Mouse (Mus musculus): ENCODE measurements around the gene Barx2. TPM values are rescaled to one million over a fixed set of nuclear protein-coding genes. Genes with fewer than 3 reads are reported as not detected.

Gene Barx2
- polyA plus RNA-seq, 1 experiment from 2014 or later: 4.1 TPM

DNA sequence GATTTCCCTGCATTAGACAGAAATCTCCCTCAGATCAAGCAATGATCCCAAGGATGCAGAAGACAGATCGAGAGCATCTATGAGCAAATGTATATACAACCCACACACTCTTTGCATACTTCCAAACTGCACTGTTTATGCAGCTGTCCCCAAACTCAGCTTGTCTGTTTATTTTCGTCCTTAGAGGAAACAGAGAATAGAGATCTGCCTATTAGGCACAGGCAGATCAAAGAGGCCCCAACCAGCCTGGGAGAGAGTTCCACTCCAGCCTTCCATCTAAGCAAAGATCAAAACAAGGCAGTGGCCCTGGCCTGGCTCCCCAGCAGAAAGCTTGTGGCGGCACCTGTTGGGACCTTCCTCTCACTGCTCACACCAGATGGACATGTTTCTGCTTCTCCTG is 27.0 kb downstream of the Barx2 start:
- Histone ChIP-seq H3K4me2 (replicated peaks; ENCODE audit: low read depth) (no peak overlapping the region), H3K4me1 (replicated peaks; ENCODE audit: control insufficient read depth, insufficient read depth) (no peaks in the 10 kb centered on the region), H3K9me3 (ENCODE audit: control insufficient read depth, low read length) (no peaks in the 10 kb centered on the region), H3K27me3 (ENCODE audit: control insufficient read depth, insufficient read depth, low read length) (no peaks in the 10 kb centered on the region), H3K9ac (ENCODE audit: low read length) (no peak overlapping the region), H3K27ac (replicated peaks) (no peak overlapping the region), H3K36me3 (ENCODE audit: control insufficient read depth, insufficient read depth, low read length) (no peaks in the 10 kb centered on the region), H3K4me3 (ENCODE audit: low read depth, low read length) (no peak overlapping the region)
- DNase-seq (ENCODE audit: low spot score) (no peak), ATAC-seq (ENCODE audit: low FRiP score, low TSS enrichment) (no peak)
- TF ChIP-seq EP300 (optimal IDR thresholded peaks at IDR 0.05) (no peak), CTCF (IDR thresholded peaks at IDR 0.05; ENCODE audit: low read depth) (0 out of 2 replicates have a peak, but pooled peaks have one; percentile 11)
- WGBS: 35% methylated on average over 3 of the region's 3 CpGs

DNA sequence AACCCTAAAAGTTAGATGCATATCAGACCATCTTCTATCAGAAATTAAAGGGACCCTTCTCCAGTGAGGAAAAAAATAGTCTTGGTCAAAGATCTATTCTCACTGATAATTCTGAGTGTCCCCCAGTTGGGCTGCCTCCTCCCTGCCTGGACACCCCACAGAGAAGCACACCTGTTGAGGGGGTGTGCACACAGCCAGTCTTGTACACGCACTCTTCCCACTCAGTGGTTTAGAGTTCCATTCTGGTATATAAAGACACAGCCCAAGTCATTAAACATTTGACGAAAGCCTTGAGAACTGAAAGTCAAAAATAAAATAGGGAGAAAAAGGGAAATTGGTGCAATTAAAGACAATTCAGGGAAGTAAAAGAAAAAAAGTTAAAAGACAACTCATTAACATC is 30.9 kb downstream of the Barx2 start:
- no peak for TF ChIP-seq CTCF (IDR thresholded peaks at IDR 0.05; ENCODE audit: low read depth)
- TF ChIP-seq EP300 (optimal IDR thresholded peaks at IDR 0.05): no peak
- H3K27me3 ChIP-seq (ENCODE audit: control insufficient read depth, insufficient read depth, low read length): no peaks in the 10 kb centered on the region
- 83% methylated on average over 2 of the region's 2 CpGs for WGBS
- no peak for DNase-seq (ENCODE audit: low spot score)
- H3K9me3 ChIP-seq (ENCODE audit: control insufficient read depth, low read length): no peaks in the 10 kb centered on the region
- no peak overlapping the region for H3K9ac ChIP-seq (ENCODE audit: low read length)
- 0 out of 2 replicates have a peak overlapping the region, but pooled peaks have one; percentile 24 for H3K27ac ChIP-seq (replicated peaks)
- no peaks in the 10 kb centered on the region for H3K4me1 ChIP-seq (replicated peaks; ENCODE audit: control insufficient read depth, insufficient read depth)
- no peak overlapping the region for H3K4me2 ChIP-seq (replicated peaks; ENCODE audit: low read depth)
- no peak overlapping the region for H3K4me3 ChIP-seq (ENCODE audit: low read depth, low read length)
- no peaks in the 10 kb centered on the region for H3K36me3 ChIP-seq (ENCODE audit: control insufficient read depth, insufficient read depth, low read length)
- ATAC-seq (ENCODE audit: low FRiP score, low TSS enrichment): no peak

DNA sequence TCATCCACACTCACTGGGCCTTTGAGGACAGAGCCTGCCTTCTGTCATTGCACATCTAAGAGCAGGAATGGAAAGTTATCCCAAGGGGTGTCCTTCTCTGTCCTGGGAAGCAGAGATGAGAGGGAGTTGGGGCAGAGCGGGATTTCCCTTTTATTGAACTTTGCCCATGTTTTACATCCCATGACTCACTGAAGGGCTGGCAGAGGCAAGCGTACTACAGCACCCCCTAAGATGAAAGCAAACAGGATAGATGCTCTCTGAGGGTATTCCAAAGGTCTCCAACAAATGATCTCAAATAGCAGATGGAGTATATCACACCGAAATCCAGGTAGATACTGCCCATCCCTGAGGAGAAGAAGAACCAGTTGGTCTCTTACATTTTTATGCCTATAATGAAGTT is 37.7 kb downstream of the Barx2 start:
- ATAC-seq (ENCODE audit: low FRiP score, low TSS enrichment): no peak

DNA sequence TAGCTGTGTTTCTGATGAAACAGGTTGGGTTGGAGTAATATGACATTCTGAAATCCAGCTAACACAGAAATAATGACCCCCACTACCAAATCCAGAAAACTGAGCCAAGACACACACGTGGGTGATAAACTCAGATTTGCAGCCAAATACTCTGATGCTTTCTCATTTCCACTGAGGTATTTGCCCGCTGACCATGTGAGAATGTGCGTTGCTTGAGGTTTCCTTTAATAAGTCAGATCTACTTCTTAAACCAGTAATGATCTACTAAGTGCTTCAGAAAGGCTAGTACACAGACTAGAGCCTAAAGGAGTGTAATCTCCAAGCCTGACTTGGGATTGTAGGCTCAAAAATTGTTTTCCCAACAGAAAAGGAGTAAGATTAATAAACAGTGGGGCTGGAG is 39.0 kb downstream of the Barx2 start:
- DNase-seq (ENCODE audit: low spot score) (no peak), ATAC-seq (ENCODE audit: low FRiP score, low TSS enrichment) (no peak)
- 84% methylated on average over 3 of the region's 3 CpGs for WGBS
- Histone ChIP-seq H3K9me3 (ENCODE audit: control insufficient read depth, low read length) (no peaks in the 10 kb centered on the region), H3K27ac (replicated peaks) (no peak overlapping the region), H3K4me1 (replicated peaks; ENCODE audit: control insufficient read depth, insufficient read depth) (no peaks in the 10 kb centered on the region), H3K27me3 (ENCODE audit: control insufficient read depth, insufficient read depth, low read length) (no peaks in the 10 kb centered on the region), H3K36me3 (ENCODE audit: control insufficient read depth, insufficient read depth, low read length) (no peaks in the 10 kb centered on the region), H3K9ac (ENCODE audit: low read length) (no peak overlapping the region), H3K4me3 (ENCODE audit: low read depth, low read length) (no peak overlapping the region), H3K4me2 (replicated peaks; ENCODE audit: low read depth) (no peak overlapping the region)
- TF ChIP-seq EP300 (optimal IDR thresholded peaks at IDR 0.05): no peak
- no peak for TF ChIP-seq CTCF (IDR thresholded peaks at IDR 0.05; ENCODE audit: low read depth)

More for the DNA sequence above, 37.7 kb downstream of the Barx2 start:
- H3K36me3 ChIP-seq (ENCODE audit: control insufficient read depth, insufficient read depth, low read length): no peaks in the 10 kb centered on the region
- DNase-seq (ENCODE audit: low spot score): no peak
- no peak overlapping the region for H3K4me3 ChIP-seq (ENCODE audit: low read depth, low read length)
- WGBS: 79% methylated on average over 3 of the region's 3 CpGs
- TF ChIP-seq CTCF (IDR thresholded peaks at IDR 0.05; ENCODE audit: low read depth): no peak
- TF ChIP-seq EP300 (optimal IDR thresholded peaks at IDR 0.05): no peak
- H3K9me3 ChIP-seq (ENCODE audit: control insufficient read depth, low read length): no peaks in the 10 kb centered on the region
- no peaks in the 10 kb centered on the region for H3K27me3 ChIP-seq (ENCODE audit: control insufficient read depth, insufficient read depth, low read length)
- no peak overlapping the region for H3K27ac ChIP-seq (replicated peaks)
- no peak overlapping the region for H3K4me2 ChIP-seq (replicated peaks; ENCODE audit: low read depth)
- H3K9ac ChIP-seq (ENCODE audit: low read length): no peak overlapping the region
- H3K4me1 ChIP-seq (replicated peaks; ENCODE audit: control insufficient read depth, insufficient read depth): no peaks in the 10 kb centered on the region

DNA sequence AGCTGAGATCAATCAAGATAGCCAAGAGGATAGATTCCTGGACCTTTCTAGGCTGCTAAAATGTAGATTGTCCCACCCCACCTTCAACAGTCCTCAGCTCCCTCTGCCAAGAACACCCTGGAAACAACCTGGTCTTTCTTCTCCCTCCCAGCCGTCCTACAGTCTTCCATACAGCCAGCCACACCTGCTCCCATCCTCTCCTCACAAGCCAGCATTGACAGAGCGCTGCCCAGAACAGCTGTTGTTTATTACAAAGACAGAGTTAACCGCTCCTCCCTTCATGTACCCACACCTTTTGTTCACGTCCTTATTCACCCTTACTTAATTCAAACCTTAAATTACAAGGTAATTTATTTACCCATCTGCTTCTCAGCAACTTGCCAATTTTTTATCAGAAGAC is 41.9 kb downstream of the Barx2 start:
- no peaks in the 10 kb centered on the region for H3K36me3 ChIP-seq (ENCODE audit: control insufficient read depth, insufficient read depth, low read length)
- H3K4me1 ChIP-seq (replicated peaks; ENCODE audit: control insufficient read depth, insufficient read depth): no peaks in the 10 kb centered on the region
- no peak for DNase-seq (ENCODE audit: low spot score)
- H3K27me3 ChIP-seq (ENCODE audit: control insufficient read depth, insufficient read depth, low read length): no peaks in the 10 kb centered on the region
- WGBS: 39% methylated on average over 4 of the region's 4 CpGs
- TF ChIP-seq EP300 (optimal IDR thresholded peaks at IDR 0.05): no peak
- TF ChIP-seq CTCF (IDR thresholded peaks at IDR 0.05; ENCODE audit: low read depth): no peak
- H3K27ac ChIP-seq (replicated peaks): no peak overlapping the region
- no peaks in the 10 kb centered on the region for H3K9me3 ChIP-seq (ENCODE audit: control insufficient read depth, low read length)
- ATAC-seq (ENCODE audit: low FRiP score, low TSS enrichment): no peak
- no peak overlapping the region for H3K4me3 ChIP-seq (ENCODE audit: low read depth, low read length)
- H3K9ac ChIP-seq (ENCODE audit: low read length): no peak overlapping the region
- H3K4me2 ChIP-seq (replicated peaks; ENCODE audit: low read depth): no peak overlapping the region

DNA sequence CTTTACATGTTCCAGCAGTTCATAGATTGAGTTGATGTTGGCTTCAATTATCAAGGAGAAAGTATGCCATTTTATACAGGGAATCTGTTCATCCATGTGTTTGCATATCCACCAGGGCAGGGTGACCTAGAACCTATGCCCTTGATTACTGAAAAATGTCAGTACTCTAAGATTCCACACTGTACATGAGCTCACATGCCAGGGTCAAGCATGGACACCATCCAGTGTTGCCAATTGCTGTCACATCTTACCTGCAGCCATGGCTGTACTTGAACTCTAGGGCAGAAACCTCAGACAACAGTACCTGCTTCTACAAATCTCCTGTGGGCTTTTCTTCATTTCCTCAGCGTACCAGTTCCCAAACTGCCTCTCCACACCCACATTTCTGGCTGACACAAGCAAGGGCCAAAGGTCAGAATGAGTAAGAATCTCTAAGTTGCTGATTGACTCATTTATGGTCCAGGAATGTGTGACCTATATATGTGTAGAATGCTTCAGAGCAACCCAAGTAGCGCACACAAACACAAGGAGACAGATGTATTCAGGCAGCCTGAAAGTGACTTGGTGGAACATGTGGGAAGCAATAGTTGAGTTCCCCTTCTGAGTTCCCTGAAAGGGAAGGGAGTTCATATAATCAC is 44.3 kb downstream of the Barx2 start:
- Histone ChIP-seq H3K36me3 (ENCODE audit: control insufficient read depth, insufficient read depth, low read length) (no peaks in the 10 kb centered on the region), H3K27ac (replicated peaks) (no peak overlapping the region), H3K9ac (ENCODE audit: low read length) (no peak overlapping the region), H3K4me1 (replicated peaks; ENCODE audit: control insufficient read depth, insufficient read depth) (no peaks in the 10 kb centered on the region), H3K4me2 (replicated peaks; ENCODE audit: low read depth) (no peak overlapping the region), H3K27me3 (ENCODE audit: control insufficient read depth, insufficient read depth, low read length) (no peaks in the 10 kb centered on the region), H3K9me3 (ENCODE audit: control insufficient read depth, low read length) (no peaks in the 10 kb centered on the region), H3K4me3 (ENCODE audit: low read depth, low read length) (no peak overlapping the region)
- ATAC-seq (ENCODE audit: low FRiP score, low TSS enrichment): 0 out of 2 replicates have a peak, but pooled peaks have one; percentile 38
- TF ChIP-seq CTCF (IDR thresholded peaks at IDR 0.05; ENCODE audit: low read depth) (no peak), EP300 (optimal IDR thresholded peaks at IDR 0.05) (no peak)
- DNase-seq (ENCODE audit: low spot score): no peak
- WGBS: 62% methylated on average over 2 of the region's 2 CpGs

Measured in stomach, postnatal 0 days (tissue).